Mouse (Mus musculus) ZHBTc4 (cell line): ENCODE measurements around the gene Vps13c.

Experiments
- DNase-seq: peaks from one replicate; pipeline ENCODE4 v3.0.0-alpha.2; 2011; ENCODE audit warnings: low read depth, low spot score

Gene Vps13c

GRCm38 (mm10) chr9:67839981-67840859 is at the start of gene Vps13c:
Vps13c (plus strand) TSS chr9:67840396.
- DNase-seq = peak; percentile 85

GRCm38 (mm10) chr9:67792405-67792804 is 47.8 kb upstream of the Vps13c start:
- no peak for DNase-seq

GRCm38 (mm10) chr9:67793501-67793900 is 46.7 kb upstream of the Vps13c start:
- no peak for DNase-seq

GRCm38 (mm10) chr9:67794216-67794615 is 46.0 kb upstream of the Vps13c start:
- no peak for DNase-seq

GRCm38 (mm10) chr9:67794668-67795067 is 45.5 kb upstream of the Vps13c start:
- DNase-seq = no peak

- no peak for DNase-seq
Measured at GRCm38 (mm10) chr9:67795205-67795675, 45.0 kb upstream of the Vps13c start.

GRCm38 (mm10) chr9:67799078-67799819 is 40.9 kb upstream of the Vps13c start:
- DNase-seq = no peak

GRCm38 (mm10) chr9:67802241-67802640 is 38.0 kb upstream of the Vps13c start:
- DNase-seq = peak; percentile 74

- DNase-seq = no peak
Measured at GRCm38 (mm10) chr9:67807000-67807399, 33.2 kb upstream of the Vps13c start.

- peak; percentile 66 for DNase-seq
Measured at GRCm38 (mm10) chr9:67810527-67810926, 29.7 kb upstream of the Vps13c start.

- DNase-seq = no peak
Measured at GRCm38 (mm10) chr9:67811116-67811515, 29.1 kb upstream of the Vps13c start.

- no peak for DNase-seq
Measured at GRCm38 (mm10) chr9:67813171-67813570, 27.0 kb upstream of the Vps13c start.

- DNase-seq = peak; percentile 65
Measured at GRCm38 (mm10) chr9:67813665-67814337, 26.4 kb upstream of the Vps13c start.

GRCm38 (mm10) chr9:67816172-67816928 is 23.8 kb upstream of the Vps13c start:
- no peak for DNase-seq

GRCm38 (mm10) chr9:67817898-67818667 is 22.1 kb upstream of the Vps13c start:
- peak; percentile 28 for DNase-seq

GRCm38 (mm10) chr9:67818668-67818950 is 21.6 kb upstream of the Vps13c start:
- no peak for DNase-seq

- DNase-seq = no peak
Measured at GRCm38 (mm10) chr9:67823131-67823530, 17.1 kb upstream of the Vps13c start.

GRCm38 (mm10) chr9:67825527-67825926 is 14.7 kb upstream of the Vps13c start:
- DNase-seq = peak; percentile 28

GRCm38 (mm10) chr9:67828182-67828581 is 12.0 kb upstream of the Vps13c start:
- peak; percentile 62 for DNase-seq
